Mouse (Mus musculus): ENCODE results near the gene Ahnak.

GRCm38 (mm10) chr19:9062822-9063221 is 73.7 kb downstream of the Ahnak start:
- TF ChIP-seq CTCF (IDR thresholded peaks at IDR 0.05; ENCODE audit: extremely low read depth, insufficient read length, insufficient replicate concordance, low read depth, low read length): no peak
- no peak for TF ChIP-seq POLR2A (IDR thresholded peaks at IDR 0.05; ENCODE audit: low read depth, low read length)
